Mouse (Mus musculus) forebrain, postnatal 0 days (tissue): ENCODE data around the gene Hspa1l. TPM values are rescaled to one million over a fixed set of nuclear protein-coding genes. Genes with fewer than 3 reads are reported as not detected.
"Not testable (repeated sequence)": the region's sequence is repeated elsewhere in the genome, so short reads cannot be mapped to it uniquely, and the experiment has no call there.

Source experiments
- ATAC-seq: fragments of 200-750 bp; cut with Nextera tagmentation; 2 replicates; pipeline ENCODE4 v1.8.0; 2017; ENCODE audit warnings: mild to moderate bottlenecking, moderate library complexity
- DNase-seq: peaks from one replicate; pipeline ENCODE4 v3.0.0-alpha.2; 2015
- H3K27ac ChIP-seq: fragments of 300-500 bp; sonication (generic); 2 replicates; pipeline ENCODE4 v1.5.1; 2014; ENCODE audit warnings: low read depth, mild to moderate bottlenecking, antibody characterized with exemption, low read length, moderate library complexity, mixed read lengths
- H3K27me3 ChIP-seq: fragments of 300-500 bp; sonication (generic); 2 replicates; pipeline ENCODE4 v1.6.1; 2014; ENCODE audit warnings: mild to moderate bottlenecking, low read length, mixed read lengths; ENCODE audit not compliant: insufficient read depth
- H3K36me3 ChIP-seq: fragments of 300-500 bp; sonication (generic); 2 replicates; pipeline ENCODE4 v1.6.1; 2014; ENCODE audit warnings: mild to moderate bottlenecking, moderate library complexity; ENCODE audit not compliant: insufficient read depth
- H3K4me1 ChIP-seq: fragments of 300-500 bp; sonication (generic); 2 replicates; pipeline ENCODE4 v1.6.1; 2014; ENCODE audit warnings: antibody characterized with exemption; ENCODE audit not compliant: insufficient read depth
- H3K4me2 ChIP-seq: fragments of 300-500 bp; sonication (generic); 2 replicates; pipeline ENCODE4 v1.6.1; 2014; ENCODE audit warnings: low read depth, mild to moderate bottlenecking, moderate library complexity
- H3K4me3 ChIP-seq: fragments of 300-500 bp; sonication (generic); 2 replicates; pipeline ENCODE4 v1.5.1; 2014; ENCODE audit warnings: low read depth, low read length, mixed read lengths
- H3K9ac ChIP-seq: fragments of 300-500 bp; sonication (generic); 2 replicates; pipeline ENCODE4 v1.6.1; 2014; ENCODE audit warnings: mild to moderate bottlenecking
- H3K9me3 ChIP-seq: fragments of 300-500 bp; sonication (generic); 2 replicates; pipeline ENCODE4 v1.6.1; 2016; ENCODE audit warnings: low read length
- CTCF ChIP-seq: sonication (generic); IDR thresholded peaks from 2 replicates; pipeline ENCODE4 v1.5.1; 2016; ENCODE audit warnings: antibody characterized with exemption, control low read depth, low read depth
- WGBS: fragments of 180-500 bp; shearing (Covaris S2); extraction: QIAGEN DNeasy Blood & Tissue Kit; methylation state at CpG from one replicate; pipeline ENCODE4 v1.1.7; 2014; 5-methylcytosine and 5-hydroxymethylcytosine counted together
- polyA plus RNA-seq: library from polyadenylated mRNA; unstranded; fragments of >200 nt; fragmentation: Nextera tagmentation; extraction: Ambion mirVana; gene quantifications from 2 replicates; pipeline ENCODE4 v1.2.1, GENCODE M21; 2015
- total RNA-seq: library from RNA; depleted of rRNA; stranded (reverse); fragments of >200 nt; gene quantifications from 2 replicates; pipeline ENCODE4 v1.2.3, GENCODE M21; 2014

Gene Hspa1l
- total and polyA plus RNA-seq, 2 experiments from 2014 or later: 0.24 to 0.36 TPM

- Histone ChIP-seq H3K27me3 (no peaks in the 10 kb centered on the region), H3K4me1 (peaks cover 10% of the 10 kb centered on the region), H3K9ac (peak within 1 kb of the TSS; percentile 93), H3K36me3 (peaks cover 19% of the 10 kb centered on the region), H3K4me2 (peak within 1 kb of the TSS; percentile 95), H3K27ac (peak within 1 kb of the TSS; percentile 98), H3K4me3 (peak within 1 kb of the TSS; percentile 71), H3K9me3 (no peaks in the 10 kb centered on the region)
- no peak for TF ChIP-seq CTCF
- 3% methylated on average over 80 of the region's 83 CpGs for WGBS
- DNase-seq (peak; percentile 88), ATAC-seq (peak; percentile 91)
Measured at GRCm38 (mm10) chr17:35000717-35001451, 28.4 kb downstream of the Hspa1l start, which contains the start of gene Vars. Vars (plus strand) TSS chr17:35000987.

DNA sequence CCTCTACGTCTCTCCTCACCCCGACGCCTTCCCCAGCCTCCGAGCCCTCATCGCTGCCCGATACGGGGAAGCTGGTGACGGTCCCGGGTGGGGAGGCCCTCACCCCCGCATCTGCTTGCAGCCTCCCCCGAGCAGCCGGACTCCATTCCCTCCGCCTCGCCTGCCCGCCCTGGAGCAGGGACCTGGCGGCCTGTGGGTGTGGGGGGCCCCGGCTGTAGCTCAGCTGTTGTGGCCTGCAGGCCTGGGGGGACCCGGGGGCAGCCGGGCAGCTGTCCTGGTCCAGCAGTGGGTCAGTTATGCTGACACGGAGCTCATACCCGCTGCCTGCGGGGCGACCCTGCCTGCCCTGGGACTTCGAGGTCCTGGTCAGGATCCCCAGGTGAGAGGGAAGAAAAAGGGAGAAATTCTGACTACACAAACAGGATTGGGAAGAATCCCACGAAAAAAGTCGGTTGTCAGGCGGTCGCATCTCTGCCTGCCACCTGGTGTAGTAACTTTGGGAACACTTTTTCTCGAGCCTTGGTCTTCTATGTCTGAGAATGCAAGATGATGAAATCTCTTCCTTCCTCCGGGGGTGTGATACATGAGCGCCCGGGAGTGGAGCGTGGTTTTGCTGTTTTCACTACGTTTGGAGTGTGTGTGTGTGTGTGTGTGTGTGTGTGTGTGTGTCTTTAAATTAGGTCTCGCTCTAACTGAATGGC lies 29.1 kb downstream of the Hspa1l start:
- Histone ChIP-seq H3K9ac (peak overlapping the region; percentile 93), H3K4me3 (peak overlapping the region; percentile 71), H3K27me3 (no peaks in the 10 kb centered on the region), H3K9me3 (no peaks in the 10 kb centered on the region), H3K4me1 (peaks cover 10% of the 10 kb centered on the region), H3K36me3 (peaks cover 22% of the 10 kb centered on the region), H3K27ac (peak overlapping the region; percentile 98), H3K4me2 (peak overlapping the region; percentile 95)
- WGBS: under 1% methylated on average over 35 of the region's 35 CpGs
- peak; percentile 39 for DNase-seq
- no peak for TF ChIP-seq CTCF
- peak; percentile 4; the same call in 1 of the 2 replicates for ATAC-seq

- Histone ChIP-seq H3K4me2 (peak overlapping the region; percentile 95), H3K9ac (peak overlapping the region; percentile 93), H3K36me3 (peaks cover 24% of the 10 kb centered on the region), H3K27ac (0 out of 2 replicates have a peak overlapping the region, but pooled peaks have one; percentile 9), H3K9me3 (no peaks in the 10 kb centered on the region), H3K4me3 (peak overlapping the region; percentile 71), H3K4me1 (peaks cover 10% of the 10 kb centered on the region), H3K27me3 (no peaks in the 10 kb centered on the region)
- DNase-seq (no peak), ATAC-seq (no peak)
- 5% methylated on average over 12 of the region's 12 CpGs for WGBS
- TF ChIP-seq CTCF: no peak
Measured at GRCm38 (mm10) chr17:35002153-35002865, 29.8 kb downstream of the Hspa1l start.

GRCm38 (mm10) chr17:35003022-35003838 lies 30.7 kb downstream of the Hspa1l start:
- no peak for TF ChIP-seq CTCF
- Histone ChIP-seq H3K4me2 (no peak overlapping the region; the same call in 1 of the 2 replicates), H3K4me1 (peaks cover 10% of the 10 kb centered on the region), H3K27ac (no peak overlapping the region), H3K9ac (no peak overlapping the region), H3K36me3 (peaks cover 30% of the 10 kb centered on the region), H3K4me3 (no peak overlapping the region), H3K9me3 (no peaks in the 10 kb centered on the region), H3K27me3 (no peaks in the 10 kb centered on the region)
- ATAC-seq (no peak), DNase-seq (no peak)
- WGBS: 69% methylated on average over 9 of the region's 9 CpGs

GRCm38 (mm10) chr17:35004075-35004717 lies 31.7 kb downstream of the Hspa1l start:
- TF ChIP-seq CTCF: no peak
- Histone ChIP-seq H3K4me3 (no peak overlapping the region), H3K4me2 (no peak overlapping the region), H3K4me1 (peaks cover 10% of the 10 kb centered on the region), H3K36me3 (peaks cover 37% of the 10 kb centered on the region), H3K9me3 (no peaks in the 10 kb centered on the region), H3K27me3 (no peaks in the 10 kb centered on the region), H3K27ac (no peak overlapping the region), H3K9ac (no peak overlapping the region)
- ATAC-seq: no peak
- DNase-seq: no peak
- 97% methylated on average over 17 of the region's 17 CpGs for WGBS

- no peak overlapping the region for H3K4me2 ChIP-seq
- H3K27me3 ChIP-seq: no peaks in the 10 kb centered on the region
- no peak for TF ChIP-seq CTCF
- DNase-seq (no peak), ATAC-seq (no peak)
- WGBS: 92% methylated on average over 10 of the region's 10 CpGs
- H3K4me3 ChIP-seq: no peak overlapping the region
- H3K27ac ChIP-seq: no peak overlapping the region
- peaks cover 44% of the 10 kb centered on the region for H3K36me3 ChIP-seq
- H3K4me1 ChIP-seq: peaks cover 10% of the 10 kb centered on the region
- no peaks in the 10 kb centered on the region for H3K9me3 ChIP-seq
- no peak overlapping the region for H3K9ac ChIP-seq
Measured at GRCm38 (mm10) chr17:35005158-35005557, 32.7 kb downstream of the Hspa1l start.

GRCm38 (mm10) chr17:35005902-35006301 lies 33.4 kb downstream of the Hspa1l start:
- not testable (repeated sequence) for H3K9ac ChIP-seq, H3K4me2 ChIP-seq, H3K9me3 ChIP-seq, H3K4me1 ChIP-seq, H3K4me3 ChIP-seq, H3K27me3 ChIP-seq, ATAC-seq, H3K27ac ChIP-seq, DNase-seq
- WGBS: 98% methylated on average over 4 of the region's 5 CpGs
- peaks cover 51% of the 10 kb centered on the region for H3K36me3 ChIP-seq
